Mouse (Mus musculus) cortical plate, adult 2 months (tissue): ENCODE measurements at regions not wholly inside any gene's neighbourhood (a gene's known extent, or its start where the extent isn't known, plus 50 kb on each side); places are given as distances from the start of the nearest gene placed in this dataset.

Experiments
- H3K27ac ChIP-seq: fragments of 200-500 bp; 2 replicates; pipeline ENCODE4 v1.5.1; 2012; ENCODE audit warnings: low read length, control low read depth, inconsistent platforms; ENCODE audit not compliant: insufficient read depth
- H3K4me1 ChIP-seq: fragments of 200-500 bp; 2 replicates; pipeline ENCODE4 v1.6.1; 2011; ENCODE audit warnings: low read length; ENCODE audit not compliant: control insufficient read depth, insufficient read depth
- H3K4me3 ChIP-seq: fragments of 200-500 bp; 2 replicates; pipeline ENCODE4 v1.5.1; 2011; ENCODE audit warnings: mild to moderate bottlenecking, low read length, control low read depth; ENCODE audit not compliant: insufficient read depth
- CTCF ChIP-seq: fragments of 200-500 bp; IDR thresholded peaks from 2 replicates; pipeline ENCODE4 v1.5.1; 2011; ENCODE audit warnings: mild to moderate bottlenecking, control low read depth, low read length; ENCODE audit not compliant: insufficient read depth; ENCODE audit errors: extremely low read depth
- POLR2A ChIP-seq: fragments of 200-500 bp; IDR thresholded peaks from 2 replicates; pipeline ENCODE4 v1.6.1; 2011; ENCODE audit warnings: mild to moderate bottlenecking, low read length, control low read depth; ENCODE audit not compliant: insufficient read depth; ENCODE audit errors: extremely low read depth

DNA sequence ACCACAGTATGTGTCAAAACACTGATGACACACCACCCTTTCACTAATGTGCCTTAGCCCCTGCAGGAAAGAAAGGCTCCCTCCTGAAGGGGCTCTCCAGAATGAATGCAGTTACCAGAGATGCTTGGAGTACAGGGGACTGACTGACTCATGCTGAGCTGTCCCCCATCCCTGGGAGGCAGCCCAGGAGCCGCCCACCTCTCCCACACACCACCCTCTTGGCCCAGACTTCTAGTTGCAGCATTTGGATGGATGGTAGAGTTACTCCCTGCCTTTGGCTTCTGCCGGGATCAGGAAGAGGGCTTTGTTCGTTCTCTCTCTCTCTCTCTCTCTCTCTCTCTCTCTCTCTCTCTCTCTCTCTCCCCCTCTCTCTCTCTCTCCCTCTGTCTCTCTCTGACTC lies 53.4 kb upstream of the Jun start:
- Histone ChIP-seq H3K4me1 (peaks cover 2% of the 10 kb centered on the region; the same call in 1 of the 2 replicates), H3K27ac (no peak overlapping the region), H3K4me3 (no peak overlapping the region)
- TF ChIP-seq POLR2A (no peak), CTCF (no peak)

- no peak for TF ChIP-seq POLR2A
- no peak for TF ChIP-seq CTCF
- no peak overlapping the region for H3K27ac ChIP-seq
- H3K4me3 ChIP-seq = no peak overlapping the region
- H3K4me1 ChIP-seq = peaks cover 2% of the 10 kb centered on the region; the same call in 1 of the 2 replicates
These were observed 54.1 kb upstream of the Jun start for GRCm38 (mm10) chr4:95105926-95106622.

DNA sequence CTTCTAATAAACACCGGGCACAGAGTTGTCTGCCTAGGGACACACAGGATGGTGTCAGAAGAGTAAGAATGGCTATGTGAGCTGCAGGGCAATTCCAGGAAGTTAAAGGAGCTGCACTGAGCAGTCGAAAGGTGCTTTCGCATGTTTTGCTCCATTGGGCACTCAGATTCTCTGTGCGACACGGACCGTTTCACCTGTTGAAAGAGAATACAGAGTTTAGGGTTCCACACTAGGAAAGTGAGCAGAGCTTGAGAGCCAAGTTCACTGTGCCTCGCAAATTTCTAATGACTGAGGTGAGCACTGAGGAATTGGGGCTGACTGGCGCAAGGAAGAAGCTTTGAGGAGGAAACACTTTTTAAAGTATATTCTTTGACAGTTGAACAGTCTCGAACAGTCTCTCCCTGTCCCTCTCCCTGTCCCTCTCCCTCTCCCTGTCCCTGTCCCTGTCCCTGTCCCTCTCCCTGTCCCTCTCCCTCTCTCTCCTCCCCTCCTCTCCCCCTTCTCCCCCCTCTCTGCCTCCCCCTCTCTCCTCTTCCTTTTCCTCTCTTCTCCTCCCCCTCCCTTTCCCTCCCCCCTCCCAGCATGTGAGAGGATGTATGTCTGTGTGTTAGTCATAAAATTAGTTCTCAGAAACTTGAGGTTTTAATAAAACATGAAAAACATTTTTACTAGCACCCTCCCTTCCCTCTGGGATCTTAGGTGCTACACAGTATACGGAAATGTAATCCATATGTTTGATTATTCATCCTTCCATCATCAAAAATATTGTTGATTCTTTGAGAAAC lies 55.1 kb upstream of the Jun start:
- Histone ChIP-seq H3K27ac (no peak overlapping the region), H3K4me3 (no peak overlapping the region), H3K4me1 (peaks cover 2% of the 10 kb centered on the region; the same call in 1 of the 2 replicates)
- TF ChIP-seq POLR2A (no peak), CTCF (no peak)

- Histone ChIP-seq H3K4me3 (no peak overlapping the region), H3K4me1 (peaks cover 2% of the 10 kb centered on the region; the same call in 1 of the 2 replicates), H3K27ac (no peak overlapping the region)
- TF ChIP-seq POLR2A (no peak), CTCF (no peak)
These were observed 56.8 kb upstream of the Jun start for GRCm38 (mm10) chr4:95108811-95109210.

GRCm38 (mm10) chr4:95110828-95111227 lies 58.8 kb upstream of the Jun start:
- H3K4me3 ChIP-seq = no peak overlapping the region
- TF ChIP-seq POLR2A = no peak
- no peak for TF ChIP-seq CTCF

DNA sequence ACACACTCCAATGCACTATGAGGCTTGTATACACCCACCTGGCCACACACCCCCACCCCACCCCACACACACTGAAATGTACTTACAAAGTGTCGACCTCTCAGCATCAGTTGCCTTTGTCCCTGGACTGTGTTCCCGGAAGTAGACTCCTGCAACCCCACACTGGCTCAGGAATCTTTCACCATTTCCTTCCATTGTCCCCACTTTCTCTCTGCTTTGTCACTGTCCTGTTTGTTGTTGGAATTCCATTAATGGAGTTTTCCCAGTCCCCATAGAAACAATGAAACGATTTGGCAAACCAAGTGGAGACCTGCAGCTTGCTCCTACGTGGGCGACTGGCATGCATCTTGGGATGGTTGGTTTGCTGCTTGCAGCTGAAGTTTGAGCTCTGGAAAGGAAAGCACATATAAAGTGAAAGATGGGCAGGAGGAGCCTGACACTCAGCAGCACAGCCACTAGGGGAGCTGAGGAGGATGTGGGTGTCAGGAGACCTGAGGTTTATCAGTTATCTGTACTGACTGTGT lies 65.2 kb upstream of the Jun start:
- Histone ChIP-seq H3K4me1 (no peaks in the 10 kb centered on the region), H3K27ac (no peak overlapping the region), H3K4me3 (no peak overlapping the region)
- TF ChIP-seq POLR2A (no peak), CTCF (0 out of 2 replicates have a peak, but pooled peaks have one; percentile 20)

More at GRCm38 (mm10) chr4:95110828-95111227, 58.8 kb upstream of the Jun start:
- Histone ChIP-seq H3K4me1 (no peaks in the 10 kb centered on the region), H3K27ac (no peak overlapping the region)

DNA sequence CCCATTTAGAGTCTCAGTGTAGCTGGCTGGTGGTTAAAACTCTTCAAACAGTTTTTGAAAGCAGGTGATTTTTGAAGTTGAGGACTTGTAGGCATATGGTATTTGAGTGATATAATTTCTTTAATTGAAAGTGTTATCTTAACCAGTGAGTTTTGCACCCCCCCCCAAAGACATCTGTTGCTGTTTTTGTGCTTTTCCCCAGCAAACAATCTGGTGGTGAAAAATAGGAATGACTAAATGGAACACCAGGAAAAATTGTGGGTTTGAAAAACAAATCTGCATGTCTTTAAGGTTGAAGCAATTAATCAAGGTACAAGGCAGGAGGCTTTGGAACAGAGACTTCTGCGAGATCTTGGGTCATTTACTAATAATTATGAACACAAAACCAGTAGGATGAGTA lies 68.9 kb upstream of the Jun start:
- Histone ChIP-seq H3K4me1 (no peaks in the 10 kb centered on the region), H3K27ac (no peak overlapping the region), H3K4me3 (no peak overlapping the region)
- TF ChIP-seq CTCF (no peak), POLR2A (no peak)

DNA sequence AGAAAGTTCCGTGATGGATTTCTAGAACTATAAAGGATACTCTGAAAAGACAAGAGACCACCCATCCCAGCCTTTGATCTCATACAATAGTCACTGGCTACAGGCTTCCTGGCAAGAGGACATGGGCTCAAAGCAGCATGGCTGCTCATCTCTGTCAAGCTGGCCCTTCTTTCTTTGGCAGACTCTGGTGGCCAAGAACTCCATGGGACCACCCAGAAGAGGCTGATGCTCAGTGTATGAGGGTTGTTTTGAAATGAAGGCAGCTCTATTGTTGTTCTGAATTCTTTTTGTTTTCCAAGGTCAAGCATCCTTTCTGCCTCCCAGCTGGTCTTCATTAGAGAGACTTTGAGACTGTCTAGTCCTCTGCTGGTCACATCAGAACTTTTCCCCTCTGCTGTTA lies 73.3 kb upstream of the Jun start:
- H3K27ac ChIP-seq = no peak overlapping the region
- no peaks in the 10 kb centered on the region for H3K4me1 ChIP-seq
- no peak for TF ChIP-seq POLR2A
- TF ChIP-seq CTCF = no peak

DNA sequence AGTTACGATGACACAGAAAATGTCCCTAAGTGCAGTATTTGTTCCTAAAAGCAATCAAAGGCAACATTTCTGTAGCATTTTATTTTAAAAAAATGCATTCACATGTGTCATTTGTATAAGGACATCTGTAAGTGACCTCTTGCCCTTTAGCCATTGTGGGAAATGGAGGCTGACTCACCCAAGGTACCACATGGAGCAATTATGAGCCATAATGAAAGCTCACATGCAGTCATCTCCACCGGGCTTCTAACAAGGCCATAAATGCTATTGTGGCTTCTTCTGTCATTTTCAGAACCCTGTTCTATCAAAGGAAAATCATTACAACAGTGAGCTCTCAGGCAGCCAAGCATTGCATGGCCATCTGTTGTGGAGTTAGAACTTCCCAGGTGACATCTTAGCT lies 75.9 kb upstream of the Jun start:
- no peak overlapping the region for H3K4me3 ChIP-seq
- TF ChIP-seq CTCF (no peak), POLR2A (no peak)
- no peak overlapping the region for H3K27ac ChIP-seq
- H3K4me1 ChIP-seq = no peaks in the 10 kb centered on the region

More for the DNA sequence above, 73.3 kb upstream of the Jun start:
- H3K4me3 ChIP-seq = no peak overlapping the region

- TF ChIP-seq POLR2A (no peak), CTCF (no peak)
- Histone ChIP-seq H3K4me3 (no peak overlapping the region), H3K4me1 (peaks cover 2% of the 10 kb centered on the region; the same call in 1 of the 2 replicates), H3K27ac (no peak overlapping the region)
These were observed 81.8 kb upstream of the Jun start for GRCm38 (mm10) chr4:95133815-95134214.
